Mouse (Mus musculus) neutrophil, adult 65 days (primary cell): Measurements from ENCODE around the gene Olfr486. TPM values are rescaled to one million over a fixed set of nuclear protein-coding genes. Genes with fewer than 3 reads are reported as not detected.

Experiments used
- total RNA-seq: library from RNA; stranded (reverse); gene quantifications from 2 replicates; pipeline ENCODE4 v1.2.4, GENCODE M21; 2023

Gene Olfr486
- not detected in 2 replicates for total RNA-seq

DNA sequence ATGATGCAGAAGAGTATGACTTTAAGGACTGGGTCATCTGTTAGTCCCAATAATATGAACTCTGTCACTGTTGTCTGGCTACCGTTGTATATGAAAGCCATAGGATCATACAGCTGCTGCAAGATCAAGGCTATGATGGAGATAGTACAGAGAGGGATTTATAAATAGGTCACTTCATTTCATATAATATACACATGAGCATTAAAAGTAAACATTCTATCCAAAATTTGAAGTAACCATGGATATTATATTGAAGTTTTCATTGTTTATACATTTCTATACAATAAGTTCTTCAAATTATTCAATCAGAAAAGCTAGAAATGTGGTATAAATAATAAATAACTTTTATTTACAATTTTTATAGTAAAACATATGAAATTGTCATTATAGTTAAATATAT lies at the start of gene Olfr486:
Olfr486 (minus strand) TSS at position 101 of the 400 bp plus-strand sequence.

DNA sequence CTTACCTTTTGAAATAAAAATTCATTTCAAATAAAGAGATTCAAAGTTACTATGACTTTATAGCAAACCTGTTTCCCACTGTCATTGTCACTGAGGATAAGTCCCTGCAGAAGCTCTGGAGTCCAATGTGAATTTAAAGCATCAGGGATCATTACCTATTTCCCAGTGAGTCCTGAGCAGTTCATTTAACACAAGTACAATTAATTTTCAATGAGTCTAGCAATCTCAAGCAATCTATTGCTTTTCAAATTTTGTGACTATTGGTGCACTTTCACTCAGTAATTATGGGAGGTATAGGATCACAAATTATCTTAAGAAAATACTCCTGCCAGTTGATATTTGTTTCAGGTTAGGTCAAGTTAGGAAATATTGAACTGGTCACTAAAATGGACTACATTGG lies 42.0 kb upstream of the Olfr486 start, which contains the start of gene Olfr487:
Olfr487 (minus strand) TSS at position 101 of the 400 bp plus-strand sequence.

DNA sequence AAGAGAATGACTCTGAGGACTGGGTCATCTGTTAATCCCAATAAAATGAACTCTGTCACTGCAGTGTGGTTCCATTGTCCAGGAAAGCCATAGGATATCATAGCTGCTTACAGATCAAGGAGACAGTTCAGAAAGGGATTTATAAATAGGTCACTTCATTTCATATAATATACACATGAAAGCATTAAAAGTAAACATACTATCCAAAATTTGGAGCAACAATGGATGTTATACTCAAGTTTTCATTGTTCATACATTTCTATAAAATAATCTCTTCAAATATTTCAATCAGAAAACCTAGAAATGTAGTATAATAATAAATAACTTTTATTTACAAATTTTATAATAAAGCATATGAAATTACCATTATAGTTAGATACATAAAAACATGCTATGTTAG lies 12.8 kb downstream of the Olfr486 start, which contains the start of gene Olfr485:
Olfr485 (minus strand) TSS at position 101 of the 400 bp plus-strand sequence.

DNA sequence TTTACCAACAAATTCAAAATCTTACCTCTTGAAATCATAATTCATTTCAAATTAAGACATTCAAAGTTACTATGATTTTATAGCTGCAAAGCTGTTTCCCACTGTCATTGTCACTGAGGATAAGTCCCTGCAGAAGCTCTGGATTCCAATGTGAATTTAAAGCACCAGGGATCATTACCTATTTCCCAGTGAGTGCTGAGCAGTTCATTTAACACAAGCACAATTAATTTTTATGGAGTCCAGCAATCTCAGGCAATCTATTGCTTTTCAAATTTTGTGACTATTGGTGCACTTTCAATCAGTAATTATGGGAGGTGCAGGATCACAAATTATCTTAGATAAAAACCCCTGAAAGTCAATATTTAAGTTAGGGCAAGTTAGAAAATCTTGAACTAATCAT lies 45.2 kb downstream of the Olfr486 start, which contains the start of gene Olfr484:
Olfr484 (minus strand) TSS at position 101 of the 400 bp plus-strand sequence.

Other genes with a start within 250 kb of the Olfr486 start
- gene Olfr473, start 242.3 kb downstream of the Olfr486 start, total RNA-seq, result not detected in 2 replicates
- not detected in 2 replicates for gene Olfr474, start 218.1 kb downstream of the Olfr486 start, total RNA-seq
- not detected in 2 replicates for gene Olfr476, start 207.9 kb downstream of the Olfr486 start, total RNA-seq
- gene Olfr477, start 186.0 kb downstream of the Olfr486 start, total RNA-seq, result not detected in 2 replicates
- gene Olfr478, start 138.8 kb downstream of the Olfr486 start, total RNA-seq, result not detected in 2 replicates
- gene Olfr479, start 122.0 kb downstream of the Olfr486 start, total RNA-seq, result not detected in 2 replicates
- not detected in 2 replicates for gene Olfr480, start 105.4 kb downstream of the Olfr486 start, total RNA-seq
- gene Olfr481, start 92.9 kb downstream of the Olfr486 start, total RNA-seq, result not detected in 2 replicates
- gene Olfr482, start 75.2 kb downstream of the Olfr486 start, total RNA-seq, result 2.1 and 2.4 TPM in 2 replicates
- not detected in 2 replicates for gene Olfr483, start 71.9 kb downstream of the Olfr486 start, total RNA-seq
- not detected in 2 replicates for gene Olfr484, start 45.3 kb downstream of the Olfr486 start, total RNA-seq
- not detected in 2 replicates for gene Olfr485, start 12.9 kb downstream of the Olfr486 start, total RNA-seq
- not detected in 2 replicates for gene Olfr487, start 41.9 kb upstream of the Olfr486 start, total RNA-seq
- not detected in 2 replicates for gene Olfr488, start 85.6 kb upstream of the Olfr486 start, total RNA-seq
- not detected in 2 replicates for gene Olfr490, start 116.2 kb upstream of the Olfr486 start, total RNA-seq
- gene Olfr491, start 140.7 kb upstream of the Olfr486 start, total RNA-seq, result not detected in 2 replicates
- not detected in 2 replicates for gene Olfr492, start 150.9 kb upstream of the Olfr486 start, total RNA-seq
- not detected in 2 replicates for gene Olfr493, start 174.2 kb upstream of the Olfr486 start, total RNA-seq
- not detected in 2 replicates for gene Olfr494, start 192.6 kb upstream of the Olfr486 start, total RNA-seq
- gene Olfr495, start 220.4 kb upstream of the Olfr486 start, total RNA-seq, result not detected in 2 replicates
- not detected in 2 replicates for gene Olfr497, start 247.7 kb upstream of the Olfr486 start, total RNA-seq